Mouse (Mus musculus): ENCODE results near the gene Erich6. TPM values are rescaled to one million over a fixed set of nuclear protein-coding genes. Genes with fewer than 3 reads are reported as not detected.

The Erich6 gene
- total and polyA plus RNA-seq, 3 experiments, result not detected

DNA sequence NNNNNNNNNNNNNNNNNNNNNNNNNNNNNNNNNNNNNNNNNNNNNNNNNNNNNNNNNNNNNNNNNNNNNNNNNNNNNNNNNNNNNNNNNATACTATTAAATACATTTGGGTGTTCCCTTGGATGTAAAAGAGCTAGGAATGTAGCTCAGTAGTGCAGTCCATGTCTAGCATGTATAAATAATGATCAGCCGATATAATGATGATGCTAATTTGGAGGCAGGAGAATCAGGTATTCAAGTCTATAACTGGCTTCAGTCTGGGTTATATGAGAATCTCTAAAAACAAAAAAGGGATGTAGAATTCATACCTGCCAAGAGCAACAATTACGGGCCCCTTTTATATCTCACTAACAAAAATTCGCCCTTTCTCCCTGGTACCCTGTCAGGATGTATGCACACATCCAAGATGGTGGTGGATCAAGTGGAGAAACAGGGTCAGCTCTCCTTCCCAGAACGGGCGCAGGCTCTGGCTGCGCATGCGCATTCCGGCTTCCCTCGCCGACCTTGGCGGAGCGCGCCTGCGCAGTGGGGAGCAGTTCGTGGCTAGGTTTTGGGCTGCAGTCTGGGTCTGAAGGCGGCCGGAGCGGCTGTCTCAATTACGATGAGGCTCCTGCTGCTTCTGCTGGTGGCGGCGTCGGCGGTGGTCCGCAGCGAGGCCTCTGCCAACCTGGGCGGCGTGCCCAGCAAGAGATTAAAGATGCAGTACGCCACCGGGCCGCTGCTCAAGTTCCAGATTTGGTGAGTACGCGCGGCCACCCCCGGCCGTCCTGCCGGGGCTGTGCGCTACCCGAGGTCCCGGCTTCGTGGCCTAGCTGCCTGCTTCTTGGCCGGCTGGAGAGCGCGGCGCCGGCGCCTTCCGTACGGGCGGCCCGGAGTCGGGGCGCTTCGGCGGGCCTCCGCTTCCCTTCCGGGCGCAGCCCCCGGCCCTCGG lies 60.6 kb downstream of the Erich6 start, which contains the start of gene Selenot (continued):
- TF ChIP-seq CTCF (conservative IDR thresholded peaks at IDR 0.05 in 1 of 2, IDR thresholded peaks at IDR 0.05 in 1 of 2; ENCODE audit: low read depth in 2 of 2, low read length in 2 of 2), result no peak
- peak; percentile 80 for TF ChIP-seq CHD1 (IDR thresholded peaks at IDR 0.05; ENCODE audit: low read depth, low read length)
- peak; percentile 93 for TF ChIP-seq TBP (conservative IDR thresholded peaks at IDR 0.05; ENCODE audit: low read depth, low read length)
- TF ChIP-seq USF1 (IDR thresholded peaks at IDR 0.05; ENCODE audit: low read depth, low read length), result no peak
- 0 out of 2 replicates have a peak, but pooled peaks have one; percentile 30 for TF ChIP-seq MAZ (IDR thresholded peaks at IDR 0.05; ENCODE audit: low read depth, low read length)
- peak; percentile 68 for TF ChIP-seq HCFC1 (IDR thresholded peaks at IDR 0.05; ENCODE audit: low read depth, low read length)
- no peak for TF ChIP-seq E2F4 (IDR thresholded peaks at IDR 0.05; ENCODE audit: insufficient replicate concordance, low read depth, low read length)
- TF ChIP-seq SMC3 (IDR thresholded peaks at IDR 0.05; ENCODE audit: low read depth, low read length), result no peak
- peak; percentile 22 for TF ChIP-seq IRF4 (IDR thresholded peaks at IDR 0.05; ENCODE audit: low read depth, low read length)
- TF ChIP-seq ELF1 (IDR thresholded peaks at IDR 0.05; ENCODE audit: low read depth, low read length), result peak; percentile 58
- TF ChIP-seq ZNF384 (IDR thresholded peaks at IDR 0.05; ENCODE audit: low read depth, low read length), result no peak; the same call in 1 of the 2 replicates
- peak; percentile 55; the same call in 1 of the 2 replicates for TF ChIP-seq MXI1 (IDR thresholded peaks at IDR 0.05; ENCODE audit: low read depth, low read length)

DNA sequence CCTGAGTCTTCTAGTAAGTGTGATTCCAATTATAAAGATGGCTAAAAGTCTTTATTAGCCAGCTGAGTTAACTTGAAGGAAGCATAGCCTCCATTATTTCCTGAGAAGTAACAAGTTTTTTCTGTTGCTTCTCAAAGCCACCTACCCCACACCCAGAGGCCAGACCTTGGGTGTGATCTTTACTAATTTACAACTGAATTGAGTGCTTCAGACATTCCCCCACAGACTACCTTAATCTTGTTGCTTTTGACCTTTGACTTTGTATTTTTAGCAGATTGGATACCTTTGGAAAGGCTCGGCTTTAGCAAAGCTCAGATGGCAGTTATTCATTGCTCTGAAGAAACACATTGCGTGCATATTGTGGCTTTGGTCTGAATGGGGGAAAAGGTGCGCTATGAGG lies 66.2 kb downstream of the Erich6 start:
- H3K4me3 ChIP-seq (replicated peaks in 1 of 3; ENCODE audit: low read depth in 2 of 3, low read length in 2 of 3, poor library complexity in 1 of 3), result no peak overlapping the region
- no peak for TF ChIP-seq POLR2A (IDR thresholded peaks at IDR 0.05; ENCODE audit: low read depth, low read length)
- no peak overlapping the region for H3K27ac ChIP-seq (ENCODE audit: insufficient read depth, low read depth)
- no peaks in the 10 kb centered on the region for H3K79me2 ChIP-seq (replicated peaks; ENCODE audit: control insufficient read depth, extremely low read depth, insufficient read depth, poor library complexity, severe bottlenecking)
- no peaks in the 10 kb centered on the region for H3K36me3 ChIP-seq (replicated peaks in 1 of 2; ENCODE audit: control insufficient read depth in 1 of 2, insufficient read depth in 1 of 2, low read length in 1 of 2)
- in situ Hi-C loops (cut with MboI; ENCODE audit: low pct_ligation_motif_present, low pct_unique_long_range_greater_than_20kb, low sequenced_read_pairs) (no loop called here), dilution Hi-C loops (cut with MboI; ENCODE audit: extremely low pct_ligation_motif_present, extremely low pct_unique_long_range_greater_than_20kb, low sequenced_read_pairs) (no loop called here)
- no peaks in the 10 kb centered on the region for H3K9me3 ChIP-seq (replicated peaks; ENCODE audit: low read length)
- DNase-seq (ENCODE audit: extremely low read depth), result no peak
- no peak overlapping the region for H3K9ac ChIP-seq (ENCODE audit: insufficient read depth, low read depth)
- no peaks in the 10 kb centered on the region for H3K27me3 ChIP-seq (replicated peaks)
- H3K4me1 ChIP-seq (ENCODE audit: control insufficient read depth in 1 of 2, insufficient read depth in 2 of 2), result peaks cover 0 to 2% of the 10 kb centered on the region in 2 experiments; a peak in 1 of 4 replicates
- H3K4me2 ChIP-seq (ENCODE audit: insufficient read depth, low read depth, poor library complexity, severe bottlenecking), result no peak overlapping the region

Other genes starting within 250 kb of the Erich6 start
- 11.8 and 12.9 TPM in 2 replicates for gene Tsc22d2, start 222.5 kb downstream of the Erich6 start, total RNA-seq (2012; rRNA removed)
- 8.8 and 9.0 TPM in 2 replicates for gene Tsc22d2, start 222.5 kb downstream of the Erich6 start, total RNA-seq (2014; rRNA removed)
- gene Tsc22d2, start 222.5 kb downstream of the Erich6 start, polyA plus RNA-seq (2012; ENCODE audit: insufficient read length, low read depth), result 13.4 and 17.4 TPM in 2 replicates
- 107 and 119 TPM in 2 replicates for gene Eif2a, start 111.4 kb downstream of the Erich6 start, total RNA-seq (2012; rRNA removed)
- gene Eif2a, start 111.4 kb downstream of the Erich6 start, total RNA-seq (2014; rRNA removed), result 215 and 241 TPM in 2 replicates
- 116 and 117 TPM in 2 replicates for gene Eif2a, start 111.4 kb downstream of the Erich6 start, polyA plus RNA-seq (2012; ENCODE audit: insufficient read length, low read depth)
- gene Serp1, start 111.3 kb downstream of the Erich6 start, total RNA-seq (2012; rRNA removed), result 210 and 219 TPM in 2 replicates
- 470 and 509 TPM in 2 replicates for gene Serp1, start 111.3 kb downstream of the Erich6 start, total RNA-seq (2014; rRNA removed)
- gene Serp1, start 111.3 kb downstream of the Erich6 start, polyA plus RNA-seq (2012; ENCODE audit: insufficient read length, low read depth), result 252 and 298 TPM in 2 replicates
- gene Selenot, start 60.6 kb downstream of the Erich6 start, total RNA-seq (2012; rRNA removed), result 63.6 and 76.6 TPM in 2 replicates
- gene Selenot, start 60.6 kb downstream of the Erich6 start, total RNA-seq (2014; rRNA removed), result 254 and 283 TPM in 2 replicates
- 134 and 157 TPM in 2 replicates for gene Selenot, start 60.6 kb downstream of the Erich6 start, polyA plus RNA-seq (2012; ENCODE audit: insufficient read length, low read depth)
- gene Siah2, start 55.2 kb upstream of the Erich6 start, total RNA-seq (2012; rRNA removed), result 125 and 140 TPM in 2 replicates
- gene Siah2, start 55.2 kb upstream of the Erich6 start, total RNA-seq (2014; rRNA removed), result 119 and 142 TPM in 2 replicates
- gene Siah2, start 55.2 kb upstream of the Erich6 start, polyA plus RNA-seq (2012; ENCODE audit: insufficient read length, low read depth), result 99.0 and 104 TPM in 2 replicates
- not detected in 2 replicates for gene Mindy4b-ps, start 185.1 kb upstream of the Erich6 start, total RNA-seq (2012; rRNA removed)
- not detected in 2 replicates for gene Mindy4b-ps, start 185.1 kb upstream of the Erich6 start, total RNA-seq (2014; rRNA removed)
- not detected in 2 replicates for gene Mindy4b-ps, start 185.1 kb upstream of the Erich6 start, polyA plus RNA-seq (2012; ENCODE audit: insufficient read length, low read depth)
- not detected in 2 replicates for gene Clrn1, start 248.1 kb upstream of the Erich6 start, total RNA-seq (2012; rRNA removed)
- not detected in 2 replicates for gene Clrn1, start 248.1 kb upstream of the Erich6 start, total RNA-seq (2014; rRNA removed)
- not detected in 2 replicates for gene Clrn1, start 248.1 kb upstream of the Erich6 start, polyA plus RNA-seq (2012; ENCODE audit: insufficient read length, low read depth)

Measured in CH12.LX (cell line).